Mouse (Mus musculus): Measurements from ENCODE around the gene S100a11.

GRCm38 (mm10) chr3:93559961-93560360 is 39.7 kb downstream of the S100a11 start:
- TF ChIP-seq CTCF (IDR thresholded peaks at IDR 0.05; ENCODE audit: insufficient read depth, low read depth, low read length) (no peak), POLR2A (IDR thresholded peaks at IDR 0.05; ENCODE audit: insufficient read depth, low read depth, low read length) (no peak)
